Mouse (Mus musculus) lung, adult 10 weeks (tissue): ENCODE measurements around the gene Olfr414. TPM values are rescaled to one million over a fixed set of nuclear protein-coding genes. Genes with fewer than 3 reads are reported as not detected.

ENCODE experiments used
- polyA plus RNA-seq: library from polyadenylated mRNA; stranded (reverse); fragments of 350-450 nt; fragmentation: Illumina TruSeq; extraction: RNeasy Lipid Tissue Mini Kit (QIAGEN cat#74804); gene quantifications from one replicate; pipeline ENCODE4 v1.2.3, GENCODE M21; 2014; ENCODE audit warnings: low read depth, low replicate concordance; ENCODE audit not compliant: insufficient read depth

Gene Olfr414
- not detected for polyA plus RNA-seq

GRCm38 (mm10) chr1:174423764-174424163 is at the start of gene Olfr414:
Gene Olfr414, plus strand, starts transcription at chr1:174424064.

GRCm38 (mm10) chr1:174390746-174391145 is 33.1 kb upstream of the Olfr414 start, which contains the start of gene Olfr248:
Gene Olfr248, plus strand, starts transcription at chr1:174391046.

GRCm38 (mm10) chr1:174441782-174442181 is 17.9 kb downstream of the Olfr414 start, which contains the start of gene Olfr220:
Gene Olfr220, plus strand, starts transcription at chr1:174442082.

Other genes starting within 250 kb of the Olfr414 start
- not detected for gene Olfr419, start 172.0 kb upstream of the Olfr414 start, polyA plus RNA-seq
- not detected for gene Mptx1, start 93.5 kb upstream of the Olfr414 start, polyA plus RNA-seq
- not detected for gene Olfr417, start 58.9 kb upstream of the Olfr414 start, polyA plus RNA-seq
- gene Olfr248, start 33.0 kb upstream of the Olfr414 start, polyA plus RNA-seq = not detected
- gene Olfr220, start 18.0 kb downstream of the Olfr414 start, polyA plus RNA-seq = not detected
- gene Fmn2, start 77.8 kb downstream of the Olfr414 start, polyA plus RNA-seq = 0.48 TPM